Mouse (Mus musculus) E14TG2a.4 (cell line): ENCODE measurements at regions not wholly inside any gene's neighbourhood (a gene's known extent, or its start where the extent isn't known, plus 50 kb on each side); places are given as distances from the start of the nearest gene placed in this dataset.

Experiments used
- H3K27me3 ChIP-seq: 2 replicates; pipeline ENCODE4 v1.6.1; 2014; ENCODE audit warnings: low read length, control low read depth; ENCODE audit not compliant: insufficient read depth
- H3K36me3 ChIP-seq: 2 replicates; pipeline ENCODE4 v1.6.1; 2014; ENCODE audit warnings: low read length, control low read depth; ENCODE audit not compliant: insufficient read depth
- H3K4me1 ChIP-seq: replicated peaks from 2 replicates; pipeline ENCODE4 v1.6.1; 2014; ENCODE audit warnings: low read depth, low read length, control low read depth
- H3K4me3 ChIP-seq: replicated peaks from 2 replicates; pipeline ENCODE4 v1.5.1; 2014; ENCODE audit warnings: mild to moderate bottlenecking, low read length
- H3K9me3 ChIP-seq: 2 replicates; pipeline ENCODE4 v1.6.1; 2014; ENCODE audit warnings: low read length, control low read depth
- CTCF ChIP-seq: conservative IDR thresholded peaks from 2 replicates; pipeline ENCODE4 v1.5.1; 2014; ENCODE audit warnings: low read length
- NANOG ChIP-seq: IDR thresholded peaks from 2 replicates; pipeline ENCODE4 v1.6.1; 2014; ENCODE audit warnings: borderline replicate concordance, low read length, mixed read lengths
- POU5F1 ChIP-seq: IDR thresholded peaks from 2 replicates; pipeline ENCODE4 v1.6.1; 2014; ENCODE audit warnings: low read length, borderline replicate concordance

GRCm38 (mm10) chr13:53854196-53854595 lies 201.3 kb downstream of the Drd1 start:
- Histone ChIP-seq H3K4me1 (no peaks in the 10 kb centered on the region), H3K4me3 (no peak overlapping the region), H3K9me3 (no peaks in the 10 kb centered on the region), H3K27me3 (no peaks in the 10 kb centered on the region), H3K36me3 (no peaks in the 10 kb centered on the region)
- TF ChIP-seq NANOG (no peak), POU5F1 (no peak), CTCF (no peak)

- no peaks in the 10 kb centered on the region for H3K27me3 ChIP-seq
- H3K36me3 ChIP-seq: no peaks in the 10 kb centered on the region
- H3K9me3 ChIP-seq: no peaks in the 10 kb centered on the region
- TF ChIP-seq POU5F1 (no peak), NANOG (no peak), CTCF (no peak)
- no peaks in the 10 kb centered on the region for H3K4me1 ChIP-seq
- H3K4me3 ChIP-seq: no peak overlapping the region
These were observed 205.4 kb downstream of the Drd1 start for GRCm38 (mm10) chr13:53850146-53850545.

GRCm38 (mm10) chr13:53846221-53846620 lies 209.3 kb downstream of the Drd1 start:
- no peaks in the 10 kb centered on the region for H3K27me3 ChIP-seq

GRCm38 (mm10) chr13:53845786-53846185 lies 209.7 kb downstream of the Drd1 start:
- TF ChIP-seq CTCF: no peak
- no peak for TF ChIP-seq POU5F1
- TF ChIP-seq NANOG: no peak
- Histone ChIP-seq H3K27me3 (no peaks in the 10 kb centered on the region), H3K36me3 (no peaks in the 10 kb centered on the region), H3K4me1 (no peaks in the 10 kb centered on the region), H3K9me3 (no peaks in the 10 kb centered on the region), H3K4me3 (no peak overlapping the region)

More at GRCm38 (mm10) chr13:53846221-53846620, 209.3 kb downstream of the Drd1 start:
- Histone ChIP-seq H3K9me3 (no peaks in the 10 kb centered on the region), H3K36me3 (no peaks in the 10 kb centered on the region), H3K4me3 (no peak overlapping the region), H3K4me1 (no peaks in the 10 kb centered on the region)
- TF ChIP-seq NANOG (no peak), POU5F1 (no peak), CTCF (no peak)

GRCm38 (mm10) chr13:53825957-53826580 lies 229.4 kb downstream of the Drd1 start:
- Histone ChIP-seq H3K27me3 (0 out of 2 replicates have a peak, but pooled peaks cover 5% of the 10 kb centered on the region), H3K4me1 (0 out of 2 replicates have a peak, but pooled peaks cover 3% of the 10 kb centered on the region), H3K36me3 (no peaks in the 10 kb centered on the region), H3K4me3 (no peak overlapping the region), H3K9me3 (no peaks in the 10 kb centered on the region)
- peak; percentile 35; the same call in 1 of the 2 replicates for TF ChIP-seq POU5F1
- no peak for TF ChIP-seq NANOG
- no peak for TF ChIP-seq CTCF

DNA sequence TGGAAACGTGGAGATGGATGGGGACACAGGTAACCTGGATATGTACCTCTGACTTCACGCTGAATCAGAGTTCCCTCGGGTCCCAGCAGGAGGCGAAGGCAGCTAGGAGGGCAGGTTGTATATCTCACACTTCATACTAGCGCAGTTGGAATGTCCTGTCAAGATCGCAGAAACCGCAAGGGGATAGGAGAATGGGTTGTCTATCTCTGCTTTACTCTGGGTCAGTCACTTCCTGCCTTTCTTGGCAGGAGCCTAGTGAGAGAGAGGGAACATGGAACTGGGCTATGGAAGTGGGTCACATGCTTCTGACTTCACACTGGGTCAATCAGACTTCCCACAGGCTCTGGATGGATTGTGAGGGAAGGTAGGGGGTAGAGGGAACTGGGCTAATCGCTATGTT lies 233.4 kb downstream of the Drd1 start:
- 0 out of 2 replicates have a peak, but pooled peaks cover 3% of the 10 kb centered on the region for H3K4me1 ChIP-seq
- H3K9me3 ChIP-seq: no peaks in the 10 kb centered on the region
- TF ChIP-seq NANOG (no peak), POU5F1 (no peak), CTCF (no peak)

GRCm38 (mm10) chr13:53815629-53816028 lies 239.9 kb downstream of the Drd1 start:
- Histone ChIP-seq H3K4me1 (peaks cover 11% of the 10 kb centered on the region), H3K27me3 (peaks cover 16% of the 10 kb centered on the region), H3K36me3 (no peaks in the 10 kb centered on the region), H3K4me3 (no peak overlapping the region), H3K9me3 (no peaks in the 10 kb centered on the region)
- TF ChIP-seq NANOG (no peak), POU5F1 (no peak), CTCF (no peak)

More for the DNA sequence above, 233.4 kb downstream of the Drd1 start:
- Histone ChIP-seq H3K4me3 (no peak overlapping the region), H3K27me3 (0 out of 2 replicates have a peak, but pooled peaks cover 5% of the 10 kb centered on the region), H3K36me3 (no peaks in the 10 kb centered on the region)

DNA sequence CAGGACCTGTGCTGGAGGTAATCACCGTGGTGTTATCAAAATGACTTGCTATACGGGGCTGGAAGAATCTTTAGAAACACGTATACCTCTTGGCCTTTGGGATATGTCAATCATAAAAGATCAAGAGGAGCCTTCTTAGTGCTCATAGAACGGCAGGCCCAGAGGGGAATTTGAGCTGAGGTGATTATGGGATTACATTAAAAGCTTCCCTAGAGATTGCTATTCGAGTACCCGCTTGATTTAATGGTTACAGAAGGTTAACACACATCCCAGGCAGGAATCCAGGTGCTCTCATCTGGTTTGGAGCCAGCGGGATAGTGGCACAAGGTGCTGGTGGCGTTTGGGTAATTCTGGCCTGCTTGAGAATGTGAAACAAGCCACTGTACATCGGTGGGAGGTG lies 241.4 kb downstream of the Drd1 start:
- peaks cover 16% of the 10 kb centered on the region for H3K27me3 ChIP-seq
- H3K4me3 ChIP-seq: no peak overlapping the region
- H3K36me3 ChIP-seq: no peaks in the 10 kb centered on the region
- no peaks in the 10 kb centered on the region for H3K9me3 ChIP-seq
- peaks cover 11% of the 10 kb centered on the region for H3K4me1 ChIP-seq
- TF ChIP-seq NANOG (no peak), CTCF (no peak), POU5F1 (no peak)
